Mouse (Mus musculus): Measurements from ENCODE around the gene Plxnb3. TPM values are rescaled to one million over a fixed set of nuclear protein-coding genes. Genes with fewer than 3 reads are reported as not detected.

Gene Plxnb3
- total RNA-seq, 2 experiments from 2014 or later = 9.8 to 10.2 TPM

- DNase-seq (ENCODE audit: low spot score in 2 of 2) = no peak
- intact Hi-C loops (cut with DNase I) = no loop called here
Observed at GRCm38 (mm10) chrX:73774802-73775483, 18.1 kb downstream of the Plxnb3 start.

- intact Hi-C loops (cut with DNase I) = loop anchor here (5.0 kb wide), 1 partner anchor 65 kb away; the partner anchor contains the start of genes Abcd1 and Bcap31
- no peak for DNase-seq (ENCODE audit: low spot score in 2 of 2)
Observed at GRCm38 (mm10) chrX:73782227-73782626, 25.3 kb downstream of the Plxnb3 start.

- no peak for DNase-seq (ENCODE audit: low spot score in 2 of 2)
- intact Hi-C loops (cut with DNase I) = loop anchor here (5.0 kb wide), 1 partner anchor 137 kb away; the partner anchor contains the start of genes Arhgap4 and Naa10
Observed at GRCm38 (mm10) chrX:73785666-73786065, 28.8 kb downstream of the Plxnb3 start.

GRCm38 (mm10) chrX:73786364-73787224 lies 29.7 kb downstream of the Plxnb3 start, which contains the start of the genes Idh3g and Ssr4:
Gene Idh3g (minus strand): TSS chrX:73786897.
Gene Ssr4 (plus strand): TSS chrX:73787028.
- intact Hi-C loops (cut with DNase I) = loop anchor here (5.0 kb wide), 1 partner anchor 136 kb away; the partner anchor contains the start of genes Arhgap4 and Naa10
- peak; percentile 90 to 92 for DNase-seq (ENCODE audit: low spot score in 2 of 2)

- intact Hi-C loops (cut with DNase I) = loop anchor here (5.0 kb wide), 1 partner anchor 135 kb away; the partner anchor contains the start of genes Arhgap4 and Naa10
- no peak for DNase-seq (ENCODE audit: low spot score in 2 of 2)
Observed at GRCm38 (mm10) chrX:73787225-73787558, 30.3 kb downstream of the Plxnb3 start.

- no peak for DNase-seq (ENCODE audit: low spot score in 2 of 2)
- intact Hi-C loops (cut with DNase I) = loop anchor here (5.0 kb wide), 1 partner anchor 134 kb away; the partner anchor contains the start of genes Arhgap4 and Naa10
Observed at GRCm38 (mm10) chrX:73788501-73788900, 31.6 kb downstream of the Plxnb3 start.

GRCm38 (mm10) chrX:73793039-73793438 lies 36.1 kb downstream of the Plxnb3 start:
- intact Hi-C loops (cut with DNase I) = no loop called here
- no peak for DNase-seq (ENCODE audit: low spot score in 2 of 2)

GRCm38 (mm10) chrX:73793505-73793904 lies 36.6 kb downstream of the Plxnb3 start:
- DNase-seq (ENCODE audit: low spot score in 2 of 2) = no peak
- intact Hi-C loops (cut with DNase I) = no loop called here

- intact Hi-C loops (cut with DNase I) = loop anchor here (5.0 kb wide), 1 partner anchor 100 kb away; the partner anchor contains the start of gene L1cam
- DNase-seq (ENCODE audit: low spot score in 2 of 2) = no peak
Observed at GRCm38 (mm10) chrX:73797511-73797910, 40.6 kb downstream of the Plxnb3 start.

- peak in 1 of 2 experiments; percentile 39 for DNase-seq (ENCODE audit: low spot score in 2 of 2)
- intact Hi-C loops (cut with DNase I) = loop anchor here (5.0 kb wide), 1 partner anchor 99 kb away; the partner anchor contains the start of gene L1cam
Observed at GRCm38 (mm10) chrX:73798502-73798901, 41.6 kb downstream of the Plxnb3 start.

- DNase-seq (ENCODE audit: low spot score in 2 of 2) = no peak
Observed at GRCm38 (mm10) chrX:73805814-73806213, 48.9 kb downstream of the Plxnb3 start.

GRCm38 (mm10) chrX:73815072-73815471 lies 58.2 kb downstream of the Plxnb3 start:
- no peak for DNase-seq (ENCODE audit: low spot score in 2 of 2)
- intact Hi-C loops (cut with DNase I) = no loop called here

More at GRCm38 (mm10) chrX:73805814-73806213, 48.9 kb downstream of the Plxnb3 start:
- intact Hi-C loops (cut with DNase I) = no loop called here

- DNase-seq (ENCODE audit: low spot score in 2 of 2) = no peak
- intact Hi-C loops (cut with DNase I) = no loop called here
Observed at GRCm38 (mm10) chrX:73816596-73817314, 59.9 kb downstream of the Plxnb3 start.

Other genes with a start within 250 kb of the Plxnb3 start
- 1 to 10 TPM in 1 of 2 experiments, under 1 TPM in 1; 0.75 to 1.0 TPM for gene Dusp9, start 117.7 kb upstream of the Plxnb3 start, total RNA-seq (2021)
- 10 to 100 TPM; 84.2 to 96.1 TPM for gene Pnck, start 97.0 kb upstream of the Plxnb3 start, total RNA-seq (2021)
- 100 to 1,000 TPM in 1 of 2 experiments, 10 to 100 TPM in 1; 98.6 to 104 TPM for gene Slc6a8, start 83.9 kb upstream of the Plxnb3 start, total RNA-seq (2021)
- 10 to 100 TPM; 77.9 to 83.8 TPM for gene Bcap31, start 40.9 kb upstream of the Plxnb3 start, total RNA-seq (2021)
- 10 to 100 TPM; 11.8 to 13.6 TPM for gene Abcd1, start 40.5 kb upstream of the Plxnb3 start, total RNA-seq (2021)
- 10 to 100 TPM in 1 of 2 experiments, 1 to 10 TPM in 1; 8.2 to 10.4 TPM for gene Srpk3, start 17.3 kb downstream of the Plxnb3 start, total RNA-seq (2021)
- gene Idh3g, start 29.8 kb downstream of the Plxnb3 start, total RNA-seq (2021) = 100 to 1,000 TPM; 179 to 205 TPM
- 10 to 100 TPM; 81.2 to 95.9 TPM for gene Ssr4, start 29.9 kb downstream of the Plxnb3 start, total RNA-seq (2021)
- 100 to 1,000 TPM; 116 to 121 TPM for gene Pdzd4, start 67.9 kb downstream of the Plxnb3 start, total RNA-seq (2021)
- gene Avpr2, start 135.0 kb downstream of the Plxnb3 start, total RNA-seq (2021) = not detected
- 100 to 1,000 TPM; 131 to 179 TPM for gene L1cam, start 139.0 kb downstream of the Plxnb3 start, total RNA-seq (2021)
- gene Arhgap4, start 164.8 kb downstream of the Plxnb3 start, total RNA-seq (2021) = 1 to 10 TPM; 3.0 to 6.6 TPM
- gene Naa10, start 164.9 kb downstream of the Plxnb3 start, total RNA-seq (2021) = 10 to 100 TPM; 52.5 to 54.7 TPM
- gene Renbp, start 173.8 kb downstream of the Plxnb3 start, total RNA-seq (2021) = 1 to 10 TPM; 5.5 to 7.3 TPM
- gene Hcfc1, start 209.3 kb downstream of the Plxnb3 start, total RNA-seq (2021) = 10 to 100 TPM; 69.4 to 75.1 TPM